Mouse (Mus musculus): ENCODE data around the gene Stkld1. TPM values are rescaled to one million over a fixed set of nuclear protein-coding genes. Genes with fewer than 3 reads are reported as not detected.
"Not testable (repeated sequence)": the region's sequence is repeated elsewhere in the genome, so short reads cannot be mapped to it uniquely, and the experiment has no call there.

Gene Stkld1
- 0.13 and 0.24 TPM in 2 replicates for polyA plus RNA-seq (2015; fragmentation: Nextera tagmentation; extraction: Ambion mirVana)

DNA sequence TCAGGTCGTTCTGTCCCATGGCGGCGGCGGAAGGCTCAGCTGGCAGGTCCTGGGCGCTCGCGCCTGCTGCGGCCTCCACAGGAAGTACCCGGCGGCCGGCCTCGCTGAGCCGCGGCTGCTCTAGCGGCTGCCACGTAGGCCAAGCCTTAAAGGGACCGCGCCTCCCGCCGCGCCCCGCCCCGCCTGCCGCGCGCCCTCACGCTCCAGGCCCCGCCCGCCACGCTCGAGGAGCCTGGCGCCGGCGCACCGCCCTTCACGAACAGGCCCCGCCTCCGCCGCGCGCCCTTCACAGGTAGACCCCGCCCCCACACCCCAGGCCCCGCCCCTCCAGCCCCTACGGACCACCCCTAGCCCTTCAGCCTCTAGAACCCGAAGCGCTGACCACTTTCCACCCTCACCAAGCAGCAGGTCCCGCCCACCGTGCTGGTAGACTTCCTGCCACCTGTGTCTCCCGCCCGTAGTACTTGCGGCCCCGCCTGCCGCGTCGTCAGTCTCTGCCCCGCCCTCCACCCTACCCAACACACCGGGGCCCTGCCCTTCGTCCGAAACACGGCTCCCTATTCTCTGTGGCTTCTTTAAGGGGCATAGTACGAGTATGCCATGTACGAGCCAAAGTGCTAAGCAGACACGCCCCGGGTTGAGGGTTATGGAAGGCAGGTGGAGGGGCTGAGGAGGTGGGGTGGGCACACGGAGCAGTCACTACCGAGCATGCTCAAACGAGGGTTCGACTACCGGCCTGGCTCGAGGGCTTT, at the start of gene Stkld1, which contains the start of gene Surf4:
TSS of gene Stkld1 (plus strand) at position 744 of the 752 bp plus-strand sequence.
TSS of gene Surf4 (minus strand) at position 625 of the 752 bp plus-strand sequence.
- H3K4me2 ChIP-seq (replicated peaks; ENCODE audit: low read depth, low read length), result peak within 1 kb of the TSS; percentile 83
- no peaks in the 10 kb centered on the region for H3K27me3 ChIP-seq (replicated peaks; ENCODE audit: insufficient read depth, low read length)
- 3% methylated on average over 28 of the region's 70 CpGs for WGBS
- peaks cover 15% of the 10 kb centered on the region; the same call in 1 of the 2 replicates for H3K4me1 ChIP-seq (ENCODE audit: insufficient read depth, low read depth, low read length)
- no peaks in the 10 kb centered on the region for H3K9me3 ChIP-seq (ENCODE audit: low read length)
- peak; percentile 98 for DNase-seq (ENCODE audit: low spot score)
- peak within 1 kb of the TSS; percentile 96 for H3K27ac ChIP-seq (ENCODE audit: low read length)
- no peaks in the 10 kb centered on the region for H3K36me3 ChIP-seq (ENCODE audit: insufficient read depth, low read length)
- TF ChIP-seq EP300 (IDR thresholded peaks at IDR 0.05) (no peak), CTCF (IDR thresholded peaks at IDR 0.05) (no peak)
- peak; percentile 96 for ATAC-seq
- H3K4me3 ChIP-seq (ENCODE audit: low read depth, low read length), result peak within 1 kb of the TSS; percentile 87
- H3K9ac ChIP-seq (replicated peaks; ENCODE audit: low read depth), result peak within 1 kb of the TSS; percentile 99

DNA sequence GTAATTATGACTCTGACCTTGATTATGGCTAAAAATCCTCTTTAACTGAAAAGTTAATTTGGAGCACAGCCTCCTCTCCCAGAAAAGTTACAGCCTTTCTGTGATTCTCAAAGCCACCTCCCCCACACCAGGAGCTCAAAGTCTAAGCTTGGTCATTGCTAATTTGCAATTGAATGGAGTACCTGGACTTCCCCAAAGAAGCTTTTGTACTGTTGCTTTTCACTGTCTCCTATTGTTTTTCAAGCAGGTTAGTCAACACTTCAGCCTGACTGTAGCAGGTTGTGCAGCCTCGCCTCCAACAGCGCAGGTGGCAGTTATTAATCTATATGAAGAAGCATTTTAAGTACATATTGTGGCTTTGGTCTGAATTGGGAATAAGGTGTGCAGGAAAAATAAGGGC, 48.3 kb upstream of the Stkld1 start:
- not testable (repeated sequence) for ATAC-seq
- WGBS, result 84% methylated on average over 2 of the region's 2 CpGs

DNA sequence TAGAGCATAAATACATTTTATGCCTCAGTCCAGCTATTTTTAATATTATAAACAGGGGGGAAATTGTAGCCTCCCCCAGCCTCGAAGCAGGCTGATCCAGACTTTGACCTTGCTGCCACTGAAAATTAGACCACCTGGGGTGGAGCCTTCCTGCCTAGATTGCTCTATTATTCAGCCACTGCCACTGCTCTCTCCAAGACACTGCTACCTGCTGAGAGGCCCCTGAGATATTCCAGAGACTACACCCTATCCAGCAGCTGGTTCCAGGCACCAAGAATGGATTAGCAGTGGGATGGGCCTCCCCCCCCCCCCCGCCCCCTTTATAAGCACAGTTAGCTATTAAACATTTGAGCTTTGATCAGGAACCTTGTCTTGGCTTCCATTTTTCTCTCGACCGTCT, 47.7 kb upstream of the Stkld1 start:
- not testable (repeated sequence) for H3K4me2 ChIP-seq (replicated peaks; ENCODE audit: low read depth, low read length); H3K9ac ChIP-seq (replicated peaks; ENCODE audit: low read depth); ATAC-seq; H3K27ac ChIP-seq (ENCODE audit: low read length); H3K27me3 ChIP-seq (replicated peaks; ENCODE audit: insufficient read depth, low read length); H3K9me3 ChIP-seq (ENCODE audit: low read length); DNase-seq (ENCODE audit: low spot score); H3K4me1 ChIP-seq (ENCODE audit: insufficient read depth, low read depth, low read length); H3K36me3 ChIP-seq (ENCODE audit: insufficient read depth, low read length); H3K4me3 ChIP-seq (ENCODE audit: low read depth, low read length)
- WGBS, result 84% methylated on average over 4 of the region's 4 CpGs

More for the DNA sequence above, 48.3 kb upstream of the Stkld1 start:
- not testable (repeated sequence) for H3K36me3 ChIP-seq (ENCODE audit: insufficient read depth, low read length); H3K9ac ChIP-seq (replicated peaks; ENCODE audit: low read depth); H3K4me2 ChIP-seq (replicated peaks; ENCODE audit: low read depth, low read length); H3K27me3 ChIP-seq (replicated peaks; ENCODE audit: insufficient read depth, low read length); H3K27ac ChIP-seq (ENCODE audit: low read length); DNase-seq (ENCODE audit: low spot score); H3K4me1 ChIP-seq (ENCODE audit: insufficient read depth, low read depth, low read length); H3K9me3 ChIP-seq (ENCODE audit: low read length); H3K4me3 ChIP-seq (ENCODE audit: low read depth, low read length)

DNA sequence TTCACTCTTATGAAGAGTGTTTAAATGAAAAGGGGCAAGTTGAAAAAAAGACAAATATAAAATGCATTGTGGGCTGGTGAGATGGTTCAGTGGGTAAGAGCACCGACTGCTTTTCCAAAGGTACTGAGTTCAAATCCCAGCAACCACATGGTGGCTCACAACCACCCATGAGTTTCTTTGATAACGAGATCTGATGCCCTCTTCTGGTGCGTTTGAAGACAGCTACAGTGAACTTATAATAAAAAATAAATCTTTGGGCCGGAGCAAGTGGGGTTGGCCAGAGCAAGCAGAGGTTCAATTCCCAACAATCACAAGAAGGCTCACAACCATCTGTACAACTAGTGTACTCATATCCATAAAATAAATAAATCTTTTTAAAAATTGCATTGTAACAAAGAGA, 37.9 kb upstream of the Stkld1 start:
- H3K9ac ChIP-seq (replicated peaks; ENCODE audit: low read depth), result no peak overlapping the region
- WGBS, result 87% methylated on average over 4 of the region's 4 CpGs
- H3K27ac ChIP-seq (ENCODE audit: low read length), result no peak overlapping the region
- DNase-seq (ENCODE audit: low spot score), result no peak
- ATAC-seq, result no peak
- H3K36me3 ChIP-seq (ENCODE audit: insufficient read depth, low read length), result peaks cover 31% of the 10 kb centered on the region
- H3K4me3 ChIP-seq (ENCODE audit: low read depth, low read length), result no peak overlapping the region
- H3K27me3 ChIP-seq (replicated peaks; ENCODE audit: insufficient read depth, low read length), result no peaks in the 10 kb centered on the region
- no peaks in the 10 kb centered on the region for H3K9me3 ChIP-seq (ENCODE audit: low read length)
- no peaks in the 10 kb centered on the region for H3K4me1 ChIP-seq (ENCODE audit: insufficient read depth, low read depth, low read length)
- TF ChIP-seq EP300 (IDR thresholded peaks at IDR 0.05) (no peak), CTCF (IDR thresholded peaks at IDR 0.05) (peak; percentile 10; the same call in 1 of the 2 replicates)
- no peak overlapping the region for H3K4me2 ChIP-seq (replicated peaks; ENCODE audit: low read depth, low read length)

DNA sequence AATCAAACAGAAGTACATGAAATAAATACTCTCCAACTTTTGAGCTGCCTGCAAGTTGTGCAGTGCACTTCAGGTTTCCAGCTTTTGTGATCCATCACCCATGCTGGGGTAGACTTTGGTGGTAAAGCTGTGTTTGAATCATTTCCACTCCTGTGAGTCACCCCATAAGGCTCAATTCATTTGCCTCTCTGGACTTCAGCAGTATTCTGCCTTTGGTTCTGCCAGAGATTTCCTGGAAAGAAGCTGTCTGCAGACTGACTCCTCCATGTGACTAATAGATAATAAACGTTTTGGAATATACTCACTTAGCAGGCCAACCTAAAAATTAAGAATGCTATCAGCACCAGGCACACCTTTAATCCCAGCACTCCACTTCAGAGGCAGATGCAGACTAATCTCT, 33.1 kb upstream of the Stkld1 start:
- no peak overlapping the region for H3K9ac ChIP-seq (replicated peaks; ENCODE audit: low read depth)
- no peak for TF ChIP-seq EP300 (IDR thresholded peaks at IDR 0.05)
- no peak overlapping the region for H3K4me3 ChIP-seq (ENCODE audit: low read depth, low read length)
- no peak overlapping the region for H3K27ac ChIP-seq (ENCODE audit: low read length)
- no peak overlapping the region for H3K4me2 ChIP-seq (replicated peaks; ENCODE audit: low read depth, low read length)
- no peaks in the 10 kb centered on the region for H3K27me3 ChIP-seq (replicated peaks; ENCODE audit: insufficient read depth, low read length)
- no peak for DNase-seq (ENCODE audit: low spot score)
- 56% methylated on average over 1 of the region's 1 CpGs for WGBS
- peaks cover 6% of the 10 kb centered on the region; the same call in 1 of the 2 replicates for H3K4me1 ChIP-seq (ENCODE audit: insufficient read depth, low read depth, low read length)
- no peaks in the 10 kb centered on the region for H3K9me3 ChIP-seq (ENCODE audit: low read length)
- H3K36me3 ChIP-seq (ENCODE audit: insufficient read depth, low read length), result peaks cover 11% of the 10 kb centered on the region; the same call in 1 of the 2 replicates
- no peak for ATAC-seq

DNA sequence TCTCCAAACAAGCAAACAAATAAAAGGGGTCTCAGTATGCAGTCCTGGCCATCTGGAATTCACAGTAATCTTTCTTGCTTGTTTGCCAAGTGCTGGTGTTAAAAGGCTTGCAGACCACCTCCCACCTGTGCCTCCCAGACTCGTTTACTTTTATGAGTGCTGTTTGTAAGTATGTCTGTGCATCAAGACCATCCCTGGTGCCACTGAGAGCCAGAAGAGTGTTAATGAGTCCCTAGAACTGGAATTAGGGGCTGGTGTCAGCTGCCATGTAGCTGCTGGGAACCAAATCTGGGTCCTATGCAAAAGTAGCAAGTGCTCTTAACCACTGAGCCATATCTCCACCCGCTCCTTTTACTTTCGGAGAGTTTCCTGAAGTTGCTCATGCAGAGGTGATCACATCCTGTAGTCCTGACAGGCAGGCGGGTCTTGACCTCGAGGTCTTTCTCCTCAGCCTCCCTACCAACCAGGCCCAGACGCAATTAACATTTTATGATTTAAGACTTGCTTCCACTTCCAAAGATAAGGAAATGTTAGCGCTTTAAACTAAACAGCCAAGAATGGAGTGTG, 31.9 kb upstream of the Stkld1 start:
- H3K4me1 ChIP-seq (ENCODE audit: insufficient read depth, low read depth, low read length), result peaks cover 6% of the 10 kb centered on the region; the same call in 1 of the 2 replicates
- H3K4me2 ChIP-seq (replicated peaks; ENCODE audit: low read depth, low read length), result peak overlapping the region; percentile 88
- WGBS, result 6% methylated on average over 7 of the region's 7 CpGs
- H3K27me3 ChIP-seq (replicated peaks; ENCODE audit: insufficient read depth, low read length), result no peaks in the 10 kb centered on the region
- no peak for TF ChIP-seq EP300 (IDR thresholded peaks at IDR 0.05)
- no peak for TF ChIP-seq CTCF (IDR thresholded peaks at IDR 0.05)
- H3K27ac ChIP-seq (ENCODE audit: low read length), result peak overlapping the region; percentile 89
- H3K36me3 ChIP-seq (ENCODE audit: insufficient read depth, low read length), result peaks cover 7% of the 10 kb centered on the region; the same call in 1 of the 2 replicates
- ATAC-seq (no peak), DNase-seq (ENCODE audit: low spot score) (no peak)
- no peaks in the 10 kb centered on the region for H3K9me3 ChIP-seq (ENCODE audit: low read length)
- H3K4me3 ChIP-seq (ENCODE audit: low read depth, low read length), result peak overlapping the region; percentile 68
- peak overlapping the region; percentile 63 for H3K9ac ChIP-seq (replicated peaks; ENCODE audit: low read depth)

Measured in lung, postnatal 0 days (tissue).